Mouse (Mus musculus) small intestine, adult 2 months (tissue): ENCODE measurements around the gene Foxc2.

Experiments used
- CTCF ChIP-seq: fragments of 200-500 bp; IDR thresholded peaks from 2 replicates; pipeline ENCODE4 v1.5.1; 2012; ENCODE audit warnings: low read depth, mild to moderate bottlenecking, control low read depth, inconsistent platforms, low read length, moderate library complexity, mixed read lengths; ENCODE audit not compliant: insufficient replicate concordance, insufficient read length; ENCODE audit errors: extremely low read depth
- POLR2A ChIP-seq: fragments of 200-500 bp; IDR thresholded peaks from 2 replicates; pipeline ENCODE4 v1.6.1; 2012; ENCODE audit warnings: low read depth, mild to moderate bottlenecking, control low read depth, inconsistent platforms, low read length, moderate library complexity

- TF ChIP-seq CTCF (no peak), POLR2A (no peak)
Measured at GRCm38 (mm10) chr8:121073174-121074107, 42.5 kb upstream of the Foxc2 start.
